Mouse (Mus musculus): Measurements from ENCODE around the gene Grik1. TPM values are rescaled to one million over a fixed set of nuclear protein-coding genes. Genes with fewer than 3 reads are reported as not detected.

The Grik1 gene
- polyA plus RNA-seq, 1 experiment from 2014 or later: 1.9 TPM

DNA sequence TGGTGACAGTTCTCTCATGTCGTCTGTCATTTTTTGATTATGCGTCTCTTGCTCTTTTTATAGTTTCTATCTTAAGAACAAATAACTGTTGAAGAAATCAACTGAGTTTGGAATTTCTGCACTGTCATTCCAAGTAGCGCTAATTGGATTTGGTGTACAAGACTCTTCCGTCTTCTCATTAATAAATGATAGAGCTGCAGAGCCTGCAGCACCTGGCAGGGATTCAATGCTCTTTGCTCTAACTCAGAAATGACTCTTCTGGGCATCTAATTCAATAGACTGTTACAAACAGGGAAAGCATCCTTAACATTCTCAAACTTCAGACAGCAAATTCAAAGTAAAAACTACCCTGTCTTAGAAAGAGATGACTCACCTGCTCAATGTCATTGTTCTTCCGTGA, 376.3 kb downstream of the Grik1 start:
- Histone ChIP-seq H3K9me3 (no peaks in the 10 kb centered on the region), H3K27ac (no peak overlapping the region), H3K27me3 (no peaks in the 10 kb centered on the region), H3K4me3 (no peak overlapping the region), H3K36me3 (no peaks in the 10 kb centered on the region), H3K4me2 (replicated peaks) (no peak overlapping the region), H3K9ac (no peak overlapping the region), H3K4me1 (peaks cover 18% of the 10 kb centered on the region)
- ATAC-seq (ENCODE audit: low FRiP score, low read depth): no peak
- 89% methylated on average over 5 of the region's 5 CpGs for WGBS

DNA sequence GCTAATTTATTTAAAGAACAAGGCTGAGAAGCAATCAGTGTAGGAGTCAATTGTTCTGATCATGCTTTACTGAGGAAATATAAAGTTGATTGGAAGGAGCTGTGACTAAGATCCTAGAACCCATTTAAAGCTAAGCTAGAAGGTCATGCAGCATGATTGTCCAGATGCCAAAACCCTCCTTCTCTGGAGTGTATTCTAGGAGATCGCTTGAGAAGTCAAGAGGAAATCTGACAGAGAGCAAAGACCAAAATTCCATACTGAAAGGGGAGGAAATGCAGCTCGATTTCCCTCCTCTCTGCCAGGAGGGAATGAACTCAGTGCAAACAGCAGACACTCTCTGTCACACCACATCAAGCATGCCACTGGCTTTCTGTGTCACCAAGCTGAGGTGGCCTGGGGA, 378.9 kb downstream of the Grik1 start:
- 57% methylated on average over 2 of the region's 2 CpGs for WGBS
- Histone ChIP-seq H3K27me3 (no peaks in the 10 kb centered on the region), H3K4me1 (peaks cover 5% of the 10 kb centered on the region), H3K27ac (no peak overlapping the region), H3K9me3 (no peaks in the 10 kb centered on the region), H3K4me3 (no peak overlapping the region), H3K4me2 (replicated peaks) (no peak overlapping the region), H3K36me3 (no peaks in the 10 kb centered on the region), H3K9ac (no peak overlapping the region)
- no peak for ATAC-seq (ENCODE audit: low FRiP score, low read depth)

DNA sequence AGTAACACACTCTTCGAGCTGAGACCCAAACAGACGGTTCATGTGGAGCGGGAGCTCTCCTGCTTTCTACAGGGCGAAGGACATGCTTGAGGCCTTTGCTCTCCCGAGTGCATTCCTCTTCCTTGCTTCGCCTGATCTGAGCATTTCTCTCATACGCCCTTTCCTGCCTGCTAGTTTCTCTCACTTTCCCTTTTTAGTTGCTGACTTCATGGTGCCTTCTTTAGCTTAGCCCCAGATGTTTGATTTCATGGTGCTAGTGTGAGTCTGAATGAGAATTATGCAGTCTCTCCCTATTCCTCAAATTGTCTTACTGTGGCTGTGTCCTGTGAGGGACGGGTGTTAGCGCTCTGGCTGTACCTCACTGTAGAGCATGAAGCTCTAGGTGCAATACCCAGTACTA, 388.0 kb downstream of the Grik1 start:
- no peaks in the 10 kb centered on the region for H3K4me1 ChIP-seq
- WGBS: 77% methylated on average over 9 of the region's 9 CpGs

DNA sequence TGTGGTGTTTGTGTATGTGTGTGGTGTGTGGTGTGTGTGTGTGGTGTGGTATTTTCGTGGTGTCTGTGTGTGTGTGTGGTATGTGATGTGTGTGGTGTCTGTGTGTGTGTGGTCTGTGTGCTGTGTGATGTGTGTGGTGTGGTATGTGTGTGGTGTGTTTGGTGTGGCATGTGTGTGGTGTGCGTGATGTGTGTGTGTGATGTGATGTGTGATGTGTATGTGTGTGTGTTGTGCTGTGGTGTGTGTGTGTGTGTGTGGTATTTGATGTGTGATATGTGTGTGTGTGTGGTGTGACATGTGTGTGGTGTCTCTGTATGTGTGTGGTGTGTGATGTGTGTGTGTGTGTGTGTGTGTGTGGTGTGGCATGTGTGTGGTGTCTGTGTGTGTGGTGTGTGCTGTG, 388.9 kb downstream of the Grik1 start:
- Histone ChIP-seq H3K36me3 (no peaks in the 10 kb centered on the region), H3K27ac (no peak overlapping the region), H3K4me1 (no peaks in the 10 kb centered on the region), H3K9ac (no peak overlapping the region), H3K4me2 (replicated peaks) (no peak overlapping the region), H3K4me3 (no peak overlapping the region), H3K9me3 (no peaks in the 10 kb centered on the region), H3K27me3 (no peaks in the 10 kb centered on the region)
- 100% methylated on average over 2 of the region's 2 CpGs for WGBS
- ATAC-seq (ENCODE audit: low FRiP score, low read depth): no peak

More for the DNA sequence above, 388.0 kb downstream of the Grik1 start:
- Histone ChIP-seq H3K9me3 (no peaks in the 10 kb centered on the region), H3K4me3 (no peak overlapping the region), H3K36me3 (no peaks in the 10 kb centered on the region), H3K27ac (no peak overlapping the region), H3K27me3 (no peaks in the 10 kb centered on the region), H3K9ac (no peak overlapping the region), H3K4me2 (replicated peaks) (no peak overlapping the region)
- no peak for ATAC-seq (ENCODE audit: low FRiP score, low read depth)

DNA sequence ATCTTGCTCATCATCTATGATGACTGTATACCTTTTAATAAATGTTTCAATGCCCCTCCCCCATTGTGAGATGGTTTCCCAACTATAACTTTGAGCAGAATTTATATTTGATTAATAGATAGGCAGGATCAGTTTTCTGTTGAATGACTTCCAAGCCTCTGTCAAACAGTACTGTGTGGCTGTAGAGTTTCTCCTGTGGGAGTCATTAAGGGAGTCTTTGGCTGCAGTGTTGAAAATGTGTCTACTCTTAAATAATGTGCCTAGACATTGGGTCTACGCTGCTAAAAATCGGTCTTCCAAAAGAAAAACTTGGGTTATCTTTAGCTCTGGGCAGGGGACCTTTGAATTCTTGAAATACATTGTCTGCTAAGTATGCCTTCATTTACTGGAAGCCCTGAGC, 414.1 kb downstream of the Grik1 start:
- H3K9ac ChIP-seq: no peak overlapping the region
- no peaks in the 10 kb centered on the region for H3K4me1 ChIP-seq
- no peaks in the 10 kb centered on the region for H3K36me3 ChIP-seq
- no peak overlapping the region for H3K4me2 ChIP-seq (replicated peaks)
- WGBS: 89% methylated on average over 2 of the region's 2 CpGs
- no peaks in the 10 kb centered on the region for H3K9me3 ChIP-seq
- H3K4me3 ChIP-seq: no peak overlapping the region
- H3K27me3 ChIP-seq: no peaks in the 10 kb centered on the region
- ATAC-seq (ENCODE audit: low FRiP score, low read depth): no peak
- H3K27ac ChIP-seq: no peak overlapping the region

DNA sequence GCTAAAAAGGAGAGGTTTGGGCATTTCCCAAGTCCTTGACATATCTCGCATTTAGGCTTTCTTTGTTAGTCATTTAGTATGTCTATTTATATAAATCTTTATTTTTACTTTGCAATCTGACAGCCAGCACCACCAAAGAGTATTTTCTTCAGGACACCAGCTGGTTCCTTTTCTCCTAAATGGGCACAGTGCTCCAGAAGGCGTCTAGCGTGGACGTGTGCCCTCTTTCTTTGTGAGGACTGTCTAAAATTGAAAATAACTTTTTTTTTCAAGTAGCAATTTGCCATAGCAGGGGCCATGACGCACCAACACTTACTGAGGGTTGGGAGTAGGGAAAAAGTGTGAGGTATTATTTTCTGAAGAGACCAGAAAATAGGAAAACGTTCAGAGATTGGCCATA, 425.5 kb downstream of the Grik1 start:
- no peak overlapping the region for H3K4me3 ChIP-seq
- H3K27ac ChIP-seq: no peak overlapping the region
- H3K4me2 ChIP-seq (replicated peaks): no peak overlapping the region
- 86% methylated on average over 6 of the region's 6 CpGs for WGBS
- no peaks in the 10 kb centered on the region for H3K27me3 ChIP-seq
- H3K36me3 ChIP-seq: no peaks in the 10 kb centered on the region
- H3K9me3 ChIP-seq: no peaks in the 10 kb centered on the region
- no peak overlapping the region for H3K9ac ChIP-seq
- no peaks in the 10 kb centered on the region for H3K4me1 ChIP-seq
- no peak for ATAC-seq (ENCODE audit: low FRiP score, low read depth)

DNA sequence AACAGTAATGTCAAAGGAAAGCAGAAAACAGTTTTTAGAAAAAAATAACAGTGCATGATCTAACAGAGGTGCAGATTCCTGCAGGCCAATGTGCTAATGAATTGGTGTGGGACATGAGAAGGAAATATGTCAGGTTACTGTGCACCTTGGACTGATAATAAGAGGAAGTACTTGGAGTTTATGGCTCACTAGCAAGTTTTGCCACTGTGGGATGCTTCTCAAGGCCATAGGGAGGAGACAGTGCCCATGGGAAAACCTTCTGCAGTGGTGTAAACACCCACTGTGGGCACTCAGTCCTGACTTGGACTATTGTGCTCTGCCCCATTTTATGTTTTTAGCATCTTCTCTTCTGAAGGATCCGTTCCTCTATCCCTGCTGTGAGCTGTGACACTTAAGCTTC, 428.3 kb downstream of the Grik1 start:
- Histone ChIP-seq H3K4me1 (no peaks in the 10 kb centered on the region), H3K4me3 (no peak overlapping the region), H3K9ac (no peak overlapping the region), H3K9me3 (no peaks in the 10 kb centered on the region), H3K27me3 (no peaks in the 10 kb centered on the region), H3K4me2 (replicated peaks) (no peak overlapping the region), H3K27ac (no peak overlapping the region), H3K36me3 (no peaks in the 10 kb centered on the region)
- 76% methylated on average over 1 of the region's 1 CpGs for WGBS
- ATAC-seq (ENCODE audit: low FRiP score, low read depth): no peak

DNA sequence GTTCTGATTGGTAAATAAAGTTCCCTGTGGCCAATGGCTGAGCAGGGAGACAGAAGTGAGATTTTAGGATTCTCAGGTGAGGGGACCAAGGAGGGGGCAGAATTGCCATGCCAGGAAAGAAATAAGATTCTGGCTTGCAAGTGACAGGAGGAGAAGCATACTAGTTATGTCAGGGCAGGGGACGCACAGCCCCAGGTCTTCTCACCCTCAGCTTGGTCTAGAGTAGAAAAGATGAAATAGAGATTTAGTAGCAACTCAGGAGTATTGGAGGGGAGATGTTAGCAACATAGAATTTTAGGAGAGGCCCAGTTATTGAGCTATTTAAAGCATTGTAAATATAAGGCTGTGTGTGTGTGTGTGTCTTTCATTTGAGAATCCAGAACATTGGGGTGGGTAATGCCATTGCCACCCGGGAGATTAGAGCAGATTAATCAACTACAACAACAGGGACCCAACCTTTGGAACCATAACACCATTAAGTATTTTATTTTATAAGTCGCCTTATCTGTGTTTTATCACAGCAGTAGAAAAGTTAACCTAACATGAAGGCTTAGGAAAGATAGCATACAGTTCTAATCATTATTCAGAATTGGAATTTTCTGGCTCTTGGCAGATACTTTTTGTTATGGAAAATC, 436.5 kb downstream of the Grik1 start:
- ATAC-seq (ENCODE audit: low FRiP score, low read depth): no peak
- no peak overlapping the region for H3K9ac ChIP-seq
- H3K36me3 ChIP-seq: no peaks in the 10 kb centered on the region
- no peaks in the 10 kb centered on the region for H3K9me3 ChIP-seq
- H3K27me3 ChIP-seq: no peaks in the 10 kb centered on the region
- no peaks in the 10 kb centered on the region for H3K4me1 ChIP-seq
- H3K4me3 ChIP-seq: no peak overlapping the region
- 85% methylated on average over 3 of the region's 3 CpGs for WGBS
- H3K27ac ChIP-seq: no peak overlapping the region
- H3K4me2 ChIP-seq (replicated peaks): no peak overlapping the region

DNA sequence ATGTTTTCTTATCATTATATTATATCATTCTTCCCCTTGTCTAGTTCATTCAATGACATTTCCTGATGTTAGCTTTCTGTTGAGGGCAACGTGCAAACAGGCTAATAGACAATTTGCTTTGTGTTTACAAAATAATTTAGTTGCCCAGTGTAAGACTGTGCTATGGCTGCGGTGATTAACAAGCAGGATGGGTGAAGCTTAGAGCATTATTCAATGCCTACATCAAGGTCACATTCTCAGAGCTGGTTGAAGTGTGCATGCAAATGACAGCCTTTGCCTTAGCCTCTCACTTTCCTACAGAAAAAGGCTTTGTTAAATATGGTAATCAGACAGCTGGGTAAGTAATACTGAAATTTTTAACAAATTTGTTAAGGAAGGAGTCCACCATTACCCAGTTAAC, 438.5 kb downstream of the Grik1 start:
- no peak overlapping the region for H3K9ac ChIP-seq
- no peaks in the 10 kb centered on the region for H3K4me1 ChIP-seq
- H3K9me3 ChIP-seq: no peaks in the 10 kb centered on the region
- no peaks in the 10 kb centered on the region for H3K36me3 ChIP-seq
- no peaks in the 10 kb centered on the region for H3K27me3 ChIP-seq
- H3K27ac ChIP-seq: no peak overlapping the region
- no peak for ATAC-seq (ENCODE audit: low FRiP score, low read depth)
- WGBS: 77% methylated on average over 2 of the region's 2 CpGs
- no peak overlapping the region for H3K4me3 ChIP-seq
- H3K4me2 ChIP-seq (replicated peaks): no peak overlapping the region

DNA sequence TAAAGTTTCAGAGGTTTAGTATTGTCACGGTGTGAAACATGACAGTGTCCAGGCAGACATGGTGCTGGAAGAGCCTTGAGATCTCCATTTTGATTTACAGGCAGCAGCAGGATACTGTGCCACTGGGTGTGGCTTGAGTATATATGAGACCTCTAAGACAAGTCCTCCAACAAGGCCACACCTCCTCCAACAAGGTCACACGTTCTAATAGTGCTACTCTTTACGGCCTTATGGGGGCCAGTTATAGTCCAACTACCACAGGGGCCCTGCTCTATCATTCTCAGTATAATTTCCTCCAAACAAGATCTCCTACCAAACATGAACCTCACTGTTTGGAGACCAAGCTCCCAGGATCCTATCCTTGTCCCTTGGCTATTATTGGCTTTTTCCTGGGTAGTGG, 441.3 kb downstream of the Grik1 start:
- no peaks in the 10 kb centered on the region for H3K9me3 ChIP-seq
- no peaks in the 10 kb centered on the region for H3K4me1 ChIP-seq
- no peak overlapping the region for H3K9ac ChIP-seq
- H3K27ac ChIP-seq: no peak overlapping the region
- H3K4me3 ChIP-seq: no peak overlapping the region
- H3K27me3 ChIP-seq: no peaks in the 10 kb centered on the region
- 82% methylated on average over 3 of the region's 3 CpGs for WGBS
- no peak overlapping the region for H3K4me2 ChIP-seq (replicated peaks)
- H3K36me3 ChIP-seq: no peaks in the 10 kb centered on the region
- ATAC-seq (ENCODE audit: low FRiP score, low read depth): no peak

Other genes starting within 250 kb of the Grik1 start
- gene Cldn17, start 216.7 kb upstream of the Grik1 start, polyA plus RNA-seq (2015; fragmentation: Nextera tagmentation; extraction: Ambion mirVana): not detected in 2 replicates

All from limb, embryonic 13.5 days (tissue).